Mouse (Mus musculus): ENCODE data around the gene Tmem199. TPM values are rescaled to one million over a fixed set of nuclear protein-coding genes. Genes with fewer than 3 reads are reported as not detected.

Tmem199 gene
- polyA plus RNA-seq, 1 experiment from 2014 or later = 56.7 TPM

- peaks cover 64% of the 10 kb centered on the region for H3K27me3 ChIP-seq
- H3K4me1 ChIP-seq = peaks cover 16% of the 10 kb centered on the region
- 41% methylated on average over 16 of the region's 16 CpGs for WGBS
- H3K4me3 ChIP-seq (replicated peaks) = no peak overlapping the region
- no peaks in the 10 kb centered on the region for H3K36me3 ChIP-seq
- H3K9ac ChIP-seq = no peak overlapping the region
- ATAC-seq (replicated peaks; ENCODE audit: low FRiP score) = no peak
- H3K4me2 ChIP-seq = no peak overlapping the region
- no peak overlapping the region for H3K27ac ChIP-seq
- H3K9me3 ChIP-seq (replicated peaks) = no peaks in the 10 kb centered on the region
These were observed 12.4 kb downstream of the Tmem199 start for GRCm38 (mm10) chr11:78499543-78499942.

DNA sequence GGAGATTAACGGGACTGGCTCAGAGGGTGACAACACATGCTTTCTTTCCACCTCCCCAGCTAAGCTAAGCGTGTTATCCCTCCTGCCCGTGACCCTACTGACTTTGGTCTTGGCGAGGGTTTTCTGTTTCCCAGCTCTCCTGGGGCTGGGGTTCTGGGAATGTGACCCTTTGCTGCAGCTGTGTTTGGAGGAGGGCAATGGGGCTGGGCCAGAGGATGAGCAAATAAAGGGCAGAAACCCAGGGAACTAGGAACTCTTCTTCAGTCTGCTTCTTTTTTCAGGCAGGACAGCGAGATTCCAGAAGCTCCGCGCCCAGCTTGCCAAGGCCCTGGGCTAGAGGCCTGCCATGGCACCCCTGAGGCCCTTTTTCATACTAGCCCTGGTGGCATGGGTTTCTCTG is 13.0 kb downstream of the Tmem199 start, which contains the start of gene Vtn:
Gene Vtn, plus strand, starts transcription at position 88 of the 400 bp plus-strand sequence.
- 54% methylated on average over 7 of the region's 7 CpGs for WGBS

DNA sequence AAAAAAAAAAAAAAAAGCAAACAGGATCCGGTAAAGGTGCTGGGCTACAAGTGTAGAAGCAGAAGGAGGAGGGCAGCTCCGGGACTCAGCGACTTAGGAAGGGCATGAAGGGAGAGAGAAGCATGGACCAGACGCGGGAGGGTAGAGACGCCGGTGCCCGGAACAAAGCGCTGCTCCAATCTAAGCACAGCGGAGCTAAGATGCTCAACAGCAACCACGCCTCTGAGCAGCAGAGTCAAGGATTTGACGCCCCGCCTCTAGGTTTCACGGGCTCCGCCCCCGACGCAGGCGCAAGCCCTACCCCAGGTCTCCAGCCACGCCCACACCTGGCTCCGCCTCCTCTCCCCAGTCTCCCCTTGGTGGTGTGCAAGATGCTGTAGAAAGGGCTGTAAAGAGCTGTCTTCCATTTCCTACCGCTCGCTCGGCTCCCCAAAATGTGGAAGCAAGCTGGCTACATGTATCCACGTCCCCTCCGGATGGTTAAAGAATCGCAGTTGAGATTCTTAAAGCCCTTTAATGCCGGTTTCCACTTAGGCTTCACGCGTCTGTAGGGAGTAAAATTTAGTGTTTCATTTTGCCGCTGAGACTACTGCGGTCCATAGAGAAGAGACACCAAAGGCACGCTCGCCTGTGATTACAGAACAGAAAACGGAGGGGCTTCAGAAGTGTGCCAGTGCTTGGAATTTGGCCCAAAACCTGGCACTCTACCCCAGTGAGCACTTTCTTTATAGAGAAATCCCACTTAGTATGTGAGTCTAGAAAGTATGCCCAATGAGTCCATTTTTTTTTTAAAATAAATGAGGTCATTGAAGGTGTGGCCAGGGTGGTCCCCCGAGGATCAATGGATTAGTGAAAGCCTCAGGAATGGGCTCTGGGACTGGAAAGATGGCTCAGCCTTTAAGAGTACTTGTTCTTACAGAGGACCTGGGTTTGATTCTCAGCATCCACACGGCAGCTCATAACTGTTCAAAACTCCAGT is 14.1 kb downstream of the Tmem199 start, which contains the start of gene Sarm1:
Gene Sarm1, minus strand, starts transcription at position 211 of the 979 bp plus-strand sequence.
- WGBS = 3% methylated on average over 36 of the region's 36 CpGs
- H3K27me3 ChIP-seq = peaks cover 73% of the 10 kb centered on the region
- H3K4me2 ChIP-seq = peak within 1 kb of the TSS; percentile 99
- no peaks in the 10 kb centered on the region for H3K36me3 ChIP-seq
- 0 out of 2 replicates have a peak within 1 kb of the TSS, but pooled peaks have one; percentile 9 for H3K27ac ChIP-seq
- peaks cover 16% of the 10 kb centered on the region for H3K4me1 ChIP-seq
- peak; percentile 96 for ATAC-seq (replicated peaks; ENCODE audit: low FRiP score)
- no peaks in the 10 kb centered on the region for H3K9me3 ChIP-seq (replicated peaks)
- peak within 1 kb of the TSS; percentile 43 for H3K9ac ChIP-seq
- H3K4me3 ChIP-seq (replicated peaks) = peak within 1 kb of the TSS; percentile 59

More for the DNA sequence above, 13.0 kb downstream of the Tmem199 start, which contains the start of gene Vtn:
- Histone ChIP-seq H3K9ac (0 out of 2 replicates have a peak within 1 kb of the TSS, but pooled peaks have one; percentile 31), H3K36me3 (no peaks in the 10 kb centered on the region), H3K4me3 (replicated peaks) (peak within 1 kb of the TSS; percentile 59), H3K4me1 (peaks cover 16% of the 10 kb centered on the region), H3K27me3 (peaks cover 69% of the 10 kb centered on the region), H3K4me2 (peak within 1 kb of the TSS; percentile 99), H3K9me3 (replicated peaks) (no peaks in the 10 kb centered on the region), H3K27ac (0 out of 2 replicates have a peak within 1 kb of the TSS, but pooled peaks have one; percentile 9)
- no peak for ATAC-seq (replicated peaks; ENCODE audit: low FRiP score)

- H3K4me3 ChIP-seq (replicated peaks) = peak overlapping the region; percentile 59
- peaks cover 16% of the 10 kb centered on the region for H3K4me1 ChIP-seq
- no peak overlapping the region for H3K27ac ChIP-seq
- peak overlapping the region; percentile 43 for H3K9ac ChIP-seq
- H3K9me3 ChIP-seq (replicated peaks) = no peaks in the 10 kb centered on the region
- ATAC-seq (replicated peaks; ENCODE audit: low FRiP score) = peak; percentile 32
- peaks cover 79% of the 10 kb centered on the region for H3K27me3 ChIP-seq
- H3K4me2 ChIP-seq = peak overlapping the region; percentile 99
- no peaks in the 10 kb centered on the region for H3K36me3 ChIP-seq
- under 1% methylated on average over 44 of the region's 44 CpGs for WGBS
These were observed 14.9 kb downstream of the Tmem199 start for GRCm38 (mm10) chr11:78497071-78497541.

- Histone ChIP-seq H3K27ac (no peak overlapping the region), H3K27me3 (peaks cover 83% of the 10 kb centered on the region), H3K4me2 (no peak overlapping the region), H3K9ac (no peak overlapping the region), H3K36me3 (no peaks in the 10 kb centered on the region), H3K4me3 (replicated peaks) (no peak overlapping the region), H3K9me3 (replicated peaks) (no peaks in the 10 kb centered on the region), H3K4me1 (peaks cover 19% of the 10 kb centered on the region)
- ATAC-seq (replicated peaks; ENCODE audit: low FRiP score) = no peak
- 5% methylated on average over 6 of the region's 6 CpGs for WGBS
These were observed 16.1 kb downstream of the Tmem199 start for GRCm38 (mm10) chr11:78495904-78496303.

- H3K4me1 ChIP-seq = peaks cover 13% of the 10 kb centered on the region
- H3K27ac ChIP-seq = no peak overlapping the region
- no peaks in the 10 kb centered on the region for H3K9me3 ChIP-seq (replicated peaks)
- no peak overlapping the region for H3K9ac ChIP-seq
- peaks cover 89% of the 10 kb centered on the region for H3K27me3 ChIP-seq
- H3K4me3 ChIP-seq (replicated peaks) = peak overlapping the region; percentile 32
- peak overlapping the region; percentile 54 for H3K4me2 ChIP-seq
- WGBS = 11% methylated on average over 48 of the region's 48 CpGs
- H3K36me3 ChIP-seq = no peaks in the 10 kb centered on the region
- ATAC-seq (replicated peaks; ENCODE audit: low FRiP score) = no peak; the same call in 1 of the 2 replicates
These were observed 21.2 kb downstream of the Tmem199 start for GRCm38 (mm10) chr11:78490781-78491241.

- Histone ChIP-seq H3K9ac (no peak overlapping the region), H3K4me1 (peaks cover 13% of the 10 kb centered on the region), H3K4me2 (no peak overlapping the region), H3K9me3 (replicated peaks) (no peaks in the 10 kb centered on the region), H3K27me3 (peaks cover 80% of the 10 kb centered on the region), H3K36me3 (no peaks in the 10 kb centered on the region), H3K4me3 (replicated peaks) (no peak overlapping the region), H3K27ac (no peak overlapping the region)
- ATAC-seq (replicated peaks; ENCODE audit: low FRiP score) = no peak
- under 1% methylated on average over 8 of the region's 8 CpGs for WGBS
These were observed 23.8 kb downstream of the Tmem199 start for GRCm38 (mm10) chr11:78488168-78488567.

- H3K27me3 ChIP-seq = peaks cover 43% of the 10 kb centered on the region
- H3K27ac ChIP-seq = no peak overlapping the region
- 63% methylated on average over 7 of the region's 7 CpGs for WGBS
- ATAC-seq (replicated peaks; ENCODE audit: low FRiP score) = no peak
- no peak overlapping the region for H3K4me2 ChIP-seq
- no peaks in the 10 kb centered on the region for H3K36me3 ChIP-seq
- H3K4me3 ChIP-seq (replicated peaks) = no peak overlapping the region
- peaks cover 4% of the 10 kb centered on the region; the same call in 1 of the 2 replicates for H3K4me1 ChIP-seq
- H3K9me3 ChIP-seq (replicated peaks) = no peaks in the 10 kb centered on the region
- no peak overlapping the region for H3K9ac ChIP-seq
These were observed 28.3 kb downstream of the Tmem199 start for GRCm38 (mm10) chr11:78483639-78484038.

- no peak overlapping the region for H3K4me3 ChIP-seq (replicated peaks)
- H3K4me1 ChIP-seq = no peaks in the 10 kb centered on the region
- WGBS = 77% methylated on average over 3 of the region's 3 CpGs
- no peak overlapping the region for H3K9ac ChIP-seq
- H3K27me3 ChIP-seq = no peaks in the 10 kb centered on the region
- H3K36me3 ChIP-seq = no peaks in the 10 kb centered on the region
- ATAC-seq (replicated peaks; ENCODE audit: low FRiP score) = no peak
- H3K4me2 ChIP-seq = no peak overlapping the region
- no peaks in the 10 kb centered on the region for H3K9me3 ChIP-seq (replicated peaks)
- no peak overlapping the region for H3K27ac ChIP-seq
These were observed 36.7 kb downstream of the Tmem199 start for GRCm38 (mm10) chr11:78475289-78475688.

GRCm38 (mm10) chr11:78471326-78472103 is 40.5 kb downstream of the Tmem199 start:
- Histone ChIP-seq H3K36me3 (no peaks in the 10 kb centered on the region), H3K9ac (no peak overlapping the region), H3K4me2 (no peak overlapping the region), H3K4me3 (replicated peaks) (no peak overlapping the region), H3K27me3 (no peaks in the 10 kb centered on the region), H3K9me3 (replicated peaks) (no peaks in the 10 kb centered on the region), H3K27ac (no peak overlapping the region), H3K4me1 (peaks cover 5% of the 10 kb centered on the region)
- 88% methylated on average over 10 of the region's 10 CpGs for WGBS
- ATAC-seq (replicated peaks; ENCODE audit: low FRiP score) = no peak

DNA sequence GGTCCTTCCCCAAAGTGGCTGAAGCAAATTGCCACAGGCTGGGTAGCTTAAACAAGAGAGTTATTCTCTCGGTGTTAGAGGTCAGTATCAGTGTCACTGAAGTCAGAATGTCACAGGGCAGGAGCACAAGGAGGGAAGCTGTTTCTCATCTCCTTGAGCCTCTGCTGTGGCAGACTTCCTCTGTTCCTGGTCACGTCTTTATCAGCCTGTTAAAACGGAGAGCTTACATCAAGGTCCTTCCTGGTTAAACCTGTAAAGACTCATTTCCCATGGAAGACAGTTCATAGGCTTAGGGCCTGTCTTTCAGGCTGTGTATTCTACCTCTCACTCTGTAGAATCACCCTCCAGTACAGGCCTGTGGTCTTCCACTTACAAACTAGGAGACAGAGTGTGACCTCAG is 44.0 kb downstream of the Tmem199 start:
- no peak for ATAC-seq (replicated peaks; ENCODE audit: low FRiP score)
- peaks cover 26% of the 10 kb centered on the region for H3K4me1 ChIP-seq
- H3K4me3 ChIP-seq (replicated peaks) = no peak overlapping the region
- WGBS = 43% methylated on average over 3 of the region's 3 CpGs
- H3K27me3 ChIP-seq = no peaks in the 10 kb centered on the region
- H3K36me3 ChIP-seq = no peaks in the 10 kb centered on the region
- H3K27ac ChIP-seq = no peak overlapping the region
- H3K9me3 ChIP-seq (replicated peaks) = no peaks in the 10 kb centered on the region
- no peak overlapping the region for H3K4me2 ChIP-seq
- no peak overlapping the region for H3K9ac ChIP-seq

Measured in kidney, embryonic 15.5 days (tissue).